Mouse (Mus musculus) G1E (cell line): ENCODE results near the gene Siah1a.

Source experiments
- CTCF ChIP-seq: IDR thresholded peaks from 2 replicates; pipeline ENCODE4 v1.5.1; 2012; ENCODE audit warnings: low read depth, low read length, inconsistent platforms, mixed read lengths
- POLR2AphosphoS5 ChIP-seq: IDR thresholded peaks from 2 replicates; pipeline ENCODE4 v1.6.1; 2012; ENCODE audit warnings: low read depth, low read length, inconsistent platforms; ENCODE audit not compliant: insufficient replicate concordance
- TAL1 ChIP-seq: conservative IDR thresholded peaks from 2 replicates; pipeline ENCODE4 v1.6.1; 2012; ENCODE audit warnings: low read depth, low read length, inconsistent platforms, mixed read lengths

- TF ChIP-seq CTCF (no peak), POLR2AphosphoS5 (no peak), TAL1 (no peak)
Measured at GRCm38 (mm10) chr8:86779207-86779606, 33.5 kb upstream of the Siah1a start.
